ENCODE assay signal across 14 mouse cellular contexts in genomic region chr17:44702506-44703298, GRCm38 (mm10).
DNase-seq lines count a peak whose midpoint lies in the region; ATAC-seq lines count a peak whose summit lies in the region.
"Had no signal": no experiment of that assay in that cellular context is flagged by ENCODE, and none has a peak within 500 bp of the region (broad histone marks: within the 10 kb centered on the region; RNA-seq: fewer than 3 reads in every experiment).

No protein-coding gene starts in this region.

- peak; percentile 35 for DNase-seq in 3T3-L1 (ENCODE audit: low read depth, low spot score)
- peak; percentile 80 for DNase-seq in 416B (ENCODE audit: low read depth)
- peak; percentile 72 to 85 for DNase-seq in natural killer cell, adult 2 months (ENCODE audit: low spot score in 2 of 2)
- DNase-seq in kidney, postnatal 25 days: no peak
- DNase-seq: cerebellum, postnatal 10 days; heart, adult 2 months had no signal

- 72% methylated on average over 14 of the region's 14 CpGs for WGBS in intestine, embryonic 15.5 days
- WGBS in kidney, embryonic 16.5 days: 68% methylated on average over 14 of the region's 14 CpGs

- ATAC-seq in activated CD4-positive, CD25-positive, alpha-beta regulatory T cell, adult 4 months: peak; percentile 89
- no peak for ATAC-seq in intestine, embryonic 15.5 days
- no peak for ATAC-seq in kidney, embryonic 16.5 days (ENCODE audit: low FRiP score, low TSS enrichment)
- ATAC-seq: forebrain, embryonic 16.5 days; intestine, postnatal 0 days; Patski had no signal

- H3K4me2 ChIP-seq in intestine, embryonic 15.5 days (replicated peaks): no peak overlapping the region
- no peak overlapping the region for H3K4me2 ChIP-seq in kidney, embryonic 16.5 days (replicated peaks; ENCODE audit: low read depth, low read length)
- H3K4me2 ChIP-seq: embryonic facial prominence, embryonic 15.5 days had no signal

- H3K4me1 ChIP-seq in intestine, embryonic 15.5 days (replicated peaks): no peaks in the 10 kb centered on the region
- 0 out of 2 replicates have a peak, but pooled peaks cover 8% of the 10 kb centered on the region for H3K4me1 ChIP-seq in kidney, embryonic 16.5 days (ENCODE audit: insufficient read depth, low read length)
- H3K4me1 ChIP-seq: embryonic facial prominence, embryonic 15.5 days had no signal

- H3K9me3 ChIP-seq in intestine, embryonic 15.5 days: no peaks in the 10 kb centered on the region
- no peaks in the 10 kb centered on the region for H3K9me3 ChIP-seq in kidney, embryonic 16.5 days (ENCODE audit: low read length)
- H3K9me3 ChIP-seq: embryonic facial prominence, embryonic 15.5 days had no signal

- H3K36me3 ChIP-seq in intestine, embryonic 15.5 days: no peaks in the 10 kb centered on the region
- no peaks in the 10 kb centered on the region for H3K36me3 ChIP-seq in kidney, embryonic 16.5 days (ENCODE audit: insufficient read depth, low read length)
- H3K36me3 ChIP-seq: embryonic facial prominence, embryonic 15.5 days had no signal

- H3K27me3 ChIP-seq in intestine, embryonic 15.5 days (replicated peaks): no peaks in the 10 kb centered on the region
- H3K27me3 ChIP-seq in kidney, embryonic 16.5 days (ENCODE audit: insufficient read depth, low read length): no peaks in the 10 kb centered on the region
- H3K27me3 ChIP-seq: Patski had no signal

- no peak overlapping the region for H3K9ac ChIP-seq in intestine, embryonic 15.5 days
- no peak overlapping the region for H3K9ac ChIP-seq in kidney, embryonic 16.5 days (replicated peaks; ENCODE audit: low read length)
- H3K9ac ChIP-seq: embryonic facial prominence, embryonic 15.5 days had no signal

- H3K27ac ChIP-seq in intestine, embryonic 15.5 days: no peak overlapping the region
- H3K27ac ChIP-seq in kidney, embryonic 16.5 days (ENCODE audit: low read length): no peak overlapping the region
- H3K27ac ChIP-seq: embryonic facial prominence, embryonic 15.5 days; heart, adult 2 months; layer of hippocampus, adult 2 months had no signal

- H3K4me3 ChIP-seq in intestine, embryonic 15.5 days (replicated peaks): no peak overlapping the region
- no peak overlapping the region for H3K4me3 ChIP-seq in kidney, embryonic 16.5 days (ENCODE audit: low read length)
- H3K4me3 ChIP-seq: embryonic facial prominence, embryonic 15.5 days; heart, adult 2 months; layer of hippocampus, adult 2 months had no signal

Comparison
In these comparisons a context has a peak if more than half of its experiments do, and no peak if none do; other contexts are left out.
1. DNase-seq: peak in 3T3-L1 (single experiment), 416B (single experiment) and natural killer cell, adult 2 months (2 of 2); none in kidney, postnatal 25 days (0 of 2).